Mouse (Mus musculus) cerebellum, adult 8-10 months (tissue): ENCODE measurements around the gene Arap2.

Experiments used
- DNase-seq: peaks from one replicate; pipeline ENCODE4 v3.0.0; 2022

Arap2 gene

GRCm38 (mm10) chr5:62765784-62766701, at the start of gene Arap2:
Gene Arap2 (minus strand): TSS chr5:62766159.
- peak; percentile 7 for DNase-seq

- no peak for DNase-seq
Observed at GRCm38 (mm10) chr5:62815741-62816140, 49.8 kb upstream of the Arap2 start.

DNA sequence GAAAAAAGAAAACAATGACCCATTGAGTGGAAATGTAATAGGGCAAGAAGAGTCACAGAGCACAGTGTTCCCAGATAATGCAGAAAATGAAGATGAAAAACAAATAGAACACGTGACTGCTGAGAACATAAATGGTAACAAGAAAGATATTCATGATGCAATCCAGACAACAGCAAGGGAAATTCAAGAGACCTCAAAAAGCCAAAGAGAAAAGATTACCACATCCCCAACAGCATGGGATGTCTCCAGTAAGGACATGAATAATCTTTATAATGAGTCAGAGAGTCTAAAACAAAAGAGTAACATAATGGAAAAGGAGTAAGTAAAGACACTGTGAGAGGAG, 48.1 kb upstream of the Arap2 start:
- DNase-seq, result no peak

DNA sequence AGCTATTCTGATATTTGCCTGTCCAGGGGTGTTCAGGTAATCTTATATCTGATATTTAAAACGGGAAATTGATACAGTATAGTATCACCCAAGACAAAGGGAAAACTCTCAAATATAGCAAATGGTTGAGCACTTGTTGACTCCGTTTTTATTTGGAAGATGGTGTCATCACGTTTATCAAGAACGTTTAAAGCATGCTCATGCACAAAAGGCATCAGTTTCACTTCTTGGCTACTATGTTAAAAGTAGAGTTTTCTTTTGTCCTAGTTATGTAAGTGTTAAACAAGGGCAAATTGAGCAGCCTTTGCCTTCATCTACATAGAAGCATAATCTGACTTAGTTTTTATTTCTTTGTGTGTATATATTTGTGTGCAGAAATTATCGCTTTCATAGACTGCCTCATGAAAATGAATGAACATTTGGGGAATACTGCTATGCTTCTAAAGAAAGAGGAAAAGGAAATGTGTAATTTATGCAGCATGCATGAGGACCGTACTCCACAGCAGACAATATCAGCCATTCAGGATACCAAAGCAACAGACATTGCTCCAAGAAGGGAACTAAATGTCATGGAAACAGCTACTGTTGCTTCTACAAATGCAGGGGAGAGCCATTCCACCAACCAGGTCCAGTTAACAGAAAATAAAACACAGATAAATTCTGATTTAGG, 47.6 kb upstream of the Arap2 start, which contains the start of gene Dthd1:
TSS of gene Dthd1 (plus strand) at position 422 of the 670 bp plus-strand sequence.
- DNase-seq, result no peak

DNA sequence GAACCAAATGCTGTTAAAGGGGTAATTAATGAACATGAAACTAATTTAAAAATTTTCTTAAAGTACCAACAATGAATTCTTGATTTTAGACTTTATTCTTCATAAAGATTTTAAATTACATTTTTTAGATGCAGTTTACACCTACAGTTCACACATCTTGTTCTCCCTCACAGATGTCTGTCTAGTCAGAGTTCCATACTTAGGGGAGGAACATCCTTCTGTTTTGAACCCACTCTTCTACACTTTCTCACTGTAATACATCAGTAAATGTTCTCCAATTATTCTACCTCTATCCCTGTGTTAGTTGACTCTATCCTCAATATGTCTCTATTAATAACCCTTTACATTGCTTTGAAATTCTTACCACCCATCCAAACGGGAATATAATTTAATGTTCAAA, 26.8 kb upstream of the Arap2 start:
- no peak for DNase-seq

- no peak for DNase-seq
Observed at GRCm38 (mm10) chr5:62790921-62791564, 25.1 kb upstream of the Arap2 start.

GRCm38 (mm10) chr5:62786809-62787208, 20.9 kb upstream of the Arap2 start:
- DNase-seq, result no peak

DNA sequence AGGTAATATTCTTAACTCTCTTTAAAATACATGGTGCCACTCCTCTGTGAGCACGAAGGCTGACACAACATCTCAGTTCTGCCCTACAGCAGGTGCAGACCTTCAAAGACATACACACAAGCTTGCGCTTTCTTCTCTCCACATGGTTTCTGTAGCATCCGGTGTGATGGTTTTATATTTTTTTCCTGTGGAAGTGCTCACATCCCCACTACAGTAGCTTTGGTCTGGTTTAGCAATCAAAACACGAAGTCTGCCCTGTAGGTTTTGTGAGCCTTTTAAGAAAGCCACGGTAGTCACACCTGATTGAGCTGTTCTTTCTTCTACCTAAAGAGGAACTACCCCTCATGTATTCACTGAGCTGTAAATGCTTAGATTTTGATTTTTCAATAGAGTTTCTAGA, 12.7 kb upstream of the Arap2 start:
- no peak for DNase-seq

DNA sequence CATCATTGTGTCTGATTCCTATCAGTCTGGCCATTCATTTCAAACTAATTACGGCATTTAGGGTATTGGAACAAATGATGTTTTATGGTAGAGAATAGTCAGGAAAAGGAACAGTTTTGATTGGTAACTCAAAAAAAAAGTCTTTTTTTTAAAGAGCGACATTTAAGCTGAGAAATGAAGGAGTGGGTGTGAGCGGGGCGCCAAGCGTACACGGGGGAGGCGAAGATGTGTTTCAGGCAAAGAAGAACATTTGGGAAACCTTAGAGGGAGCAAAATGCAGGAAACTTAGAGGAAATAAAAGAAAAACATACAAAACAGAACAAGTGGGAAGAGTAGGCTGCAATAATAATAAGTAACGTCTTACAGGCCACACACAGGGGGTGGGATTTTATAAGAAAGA, 11.8 kb upstream of the Arap2 start:
- DNase-seq, result no peak

DNA sequence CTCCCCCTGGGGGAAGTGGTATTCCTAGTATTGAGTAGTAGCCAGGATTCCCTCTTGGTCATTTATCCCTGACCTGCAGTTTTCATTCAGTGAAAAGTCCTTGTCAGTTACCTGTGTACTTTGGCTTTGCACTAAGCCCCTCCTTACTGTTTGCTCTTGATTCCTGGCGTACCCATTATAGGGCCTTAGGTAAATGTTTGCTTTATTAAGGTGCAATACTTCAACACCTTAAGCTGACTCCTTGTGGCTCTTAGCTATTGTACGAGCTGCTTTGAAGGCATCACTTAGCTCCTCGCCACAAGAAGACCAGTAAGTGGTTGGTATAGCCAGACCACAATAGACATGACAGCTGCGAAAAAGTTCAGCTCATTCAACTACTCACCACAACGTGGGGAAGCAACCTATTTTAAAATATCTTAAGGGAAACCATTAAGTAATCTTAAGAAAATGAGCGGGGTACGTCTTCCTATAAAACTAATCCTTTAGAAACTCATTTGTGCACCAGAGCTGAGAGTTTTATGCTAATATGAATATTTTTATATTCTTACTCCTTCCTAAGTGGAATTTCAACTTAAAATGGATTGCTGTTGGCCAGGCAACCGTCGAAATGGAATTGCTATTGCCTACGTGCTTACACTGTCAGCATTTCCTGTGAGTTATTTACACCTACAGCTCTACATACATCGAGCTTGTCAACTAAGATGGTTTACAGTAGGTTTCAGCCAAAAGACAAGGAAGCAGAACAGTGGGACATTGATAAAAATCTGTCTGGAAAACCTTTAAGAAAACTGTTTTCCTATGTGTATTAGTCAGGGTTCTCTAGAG, 6.0 kb upstream of the Arap2 start:
- DNase-seq, result no peak

DNA sequence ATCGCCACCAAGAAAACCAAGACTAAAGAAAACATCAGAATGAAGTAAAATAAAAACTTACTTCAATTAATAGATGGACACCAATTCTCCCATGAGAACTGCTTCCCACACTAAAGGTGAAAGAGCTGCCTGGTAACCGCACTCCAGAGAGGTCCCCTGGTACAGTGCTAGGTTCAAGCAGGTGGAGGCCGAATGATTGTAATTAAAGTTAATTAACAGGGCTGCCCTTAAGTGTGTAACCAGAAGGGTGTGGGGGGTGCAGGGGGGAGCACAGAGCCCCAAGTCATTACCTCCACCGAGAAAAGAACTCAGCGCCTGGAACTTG, 538 bp downstream of the Arap2 start:
- no peak for DNase-seq

GRCm38 (mm10) chr5:62764161-62764560, 1.8 kb downstream of the Arap2 start:
- DNase-seq, result no peak

- DNase-seq, result no peak
Observed at GRCm38 (mm10) chr5:62763046-62763445, 2.9 kb downstream of the Arap2 start.

DNA sequence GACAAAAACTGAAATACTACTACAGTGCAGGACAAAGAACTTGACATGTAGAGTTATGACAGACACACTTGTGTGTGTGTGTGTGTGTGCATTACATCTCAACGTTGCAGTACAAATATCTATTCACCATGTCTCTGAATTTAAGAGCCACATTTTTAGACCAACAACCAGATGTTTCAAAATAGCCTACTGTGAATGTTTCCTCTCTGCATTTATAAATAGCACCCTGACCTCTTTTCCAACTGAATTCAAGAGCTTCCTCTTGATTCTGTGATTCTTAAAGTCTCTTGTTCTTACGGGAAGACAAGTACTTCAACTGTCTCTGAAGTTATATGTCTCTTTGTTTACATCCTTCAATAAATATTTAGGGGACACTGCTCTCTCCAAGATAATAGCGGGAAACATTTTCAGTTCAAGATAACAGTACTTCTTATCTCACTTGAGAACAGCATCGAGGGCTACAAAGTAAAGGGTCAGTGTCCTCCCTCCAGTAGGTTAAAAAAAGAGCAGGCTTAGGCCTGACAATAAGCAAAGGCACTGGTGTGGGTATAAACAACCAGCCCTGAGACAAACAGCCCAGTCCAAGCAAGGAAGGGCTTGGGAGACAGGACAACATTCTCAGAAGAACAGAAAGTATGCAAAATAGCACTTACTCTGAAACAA, 3.5 kb downstream of the Arap2 start:
- DNase-seq, result no peak

DNA sequence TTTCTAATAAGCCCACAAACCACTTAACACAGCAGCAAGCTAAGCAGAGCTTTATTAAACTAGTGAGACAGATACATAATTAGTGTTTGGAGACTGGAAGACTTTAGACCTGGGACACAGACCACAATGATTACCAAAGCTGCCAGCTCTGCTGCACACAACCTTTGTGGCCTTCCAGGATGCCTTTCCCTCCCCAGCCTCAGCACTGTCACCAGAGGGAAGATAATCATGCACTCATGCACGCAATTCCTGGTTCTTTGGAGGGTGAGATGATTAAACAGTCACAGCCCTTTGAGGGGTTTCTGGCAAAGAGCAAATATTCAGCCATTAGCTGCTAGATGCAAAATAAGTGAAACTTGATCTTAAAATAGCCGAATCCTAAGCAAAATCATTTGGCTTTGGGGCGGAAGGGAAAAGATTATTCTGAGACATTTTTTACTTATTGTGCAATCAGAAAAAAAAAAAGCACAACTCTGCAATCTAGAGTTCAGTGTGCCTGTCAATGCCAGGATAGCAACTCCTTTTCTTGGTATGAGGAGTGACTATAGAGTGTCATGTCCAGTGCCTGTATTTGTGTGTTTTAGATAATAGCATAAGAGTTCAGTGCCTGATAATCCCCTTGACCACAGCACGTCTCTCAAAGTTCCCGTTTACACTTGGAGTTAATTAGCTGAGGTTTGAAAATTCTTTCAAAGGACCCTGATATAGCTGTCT, 5.0 kb downstream of the Arap2 start:
- DNase-seq, result no peak

- DNase-seq, result no peak
Observed at GRCm38 (mm10) chr5:62755808-62756527, 10.0 kb downstream of the Arap2 start.

GRCm38 (mm10) chr5:62752934-62753333, 13.0 kb downstream of the Arap2 start:
- DNase-seq, result no peak

- DNase-seq, result no peak
Observed at GRCm38 (mm10) chr5:62751692-62752091, 14.3 kb downstream of the Arap2 start.

- no peak for DNase-seq
Observed at GRCm38 (mm10) chr5:62748168-62748567, 17.8 kb downstream of the Arap2 start.

- DNase-seq, result no peak
Observed at GRCm38 (mm10) chr5:62743220-62743922, 22.6 kb downstream of the Arap2 start.
